Mouse (Mus musculus) erythroblast, embryonic 14.5 days (primary cell): ENCODE measurements around the gene Olfr960. TPM values are rescaled to one million over a fixed set of nuclear protein-coding genes. Genes with fewer than 3 reads are reported as not detected.

Source experiments
- H3K27me3 ChIP-seq: 2 replicates; pipeline ENCODE4 v1.6.1; 2012; ENCODE audit warnings: inconsistent platforms; ENCODE audit not compliant: control insufficient read depth
- H3K36me3 ChIP-seq: 2 replicates; pipeline ENCODE4 v1.6.1; 2012; ENCODE audit warnings: mild to moderate bottlenecking, inconsistent platforms; ENCODE audit not compliant: control insufficient read depth
- H3K4me1 ChIP-seq: 2 replicates; pipeline ENCODE4 v1.6.1; 2012; ENCODE audit warnings: inconsistent platforms; ENCODE audit not compliant: control insufficient read depth
- H3K4me3 ChIP-seq: replicated peaks from 2 replicates; pipeline ENCODE3; 2012; ENCODE audit warnings: moderate library complexity, mild to moderate bottlenecking, inconsistent platforms
- H3K9me3 ChIP-seq: 2 replicates; pipeline ENCODE4 v1.6.1; 2012; ENCODE audit warnings: low read length, inconsistent platforms, mixed read lengths; ENCODE audit not compliant: control insufficient read depth
- GATA1 ChIP-seq: IDR thresholded peaks from 2 replicates; pipeline ENCODE4 v1.6.1; 2012; ENCODE audit warnings: low read length, inconsistent platforms, mixed read lengths
- TAL1 ChIP-seq: IDR thresholded peaks from 3 replicates; pipeline ENCODE4 v1.6.1; 2012; ENCODE audit warnings: low read length, inconsistent platforms, mixed read lengths
- polyA plus RNA-seq: library from polyadenylated mRNA; stranded (reverse); fragments of >175 nt; gene quantifications from 2 replicates; pipeline ENCODE4 v1.2.3, GENCODE M21; 2012

The Olfr960 gene
- polyA plus RNA-seq, 1 experiment, result not detected

DNA sequence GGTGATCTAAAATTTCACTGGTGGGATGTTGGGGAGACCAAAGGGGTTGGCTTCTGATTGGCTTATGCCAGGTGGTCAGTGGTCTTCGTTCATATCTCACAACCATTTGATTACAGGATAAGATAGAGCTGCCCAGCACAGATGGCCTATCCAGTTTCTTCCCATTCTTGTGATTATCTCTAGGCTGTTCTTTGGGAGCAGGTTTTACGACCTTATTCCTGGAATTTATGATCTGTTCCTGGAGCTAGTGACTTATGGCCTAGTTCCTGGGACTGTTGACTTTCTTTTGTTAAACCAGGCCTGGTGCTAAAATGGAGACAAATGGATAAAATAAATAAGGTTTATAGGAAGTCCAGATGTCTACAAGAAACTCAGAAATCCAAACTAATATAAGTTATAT, 3.5 kb downstream of the Olfr960 start:
- Histone ChIP-seq H3K4me3 (no peak overlapping the region), H3K4me1 (no peaks in the 10 kb centered on the region), H3K9me3 (no peaks in the 10 kb centered on the region), H3K27me3 (no peaks in the 10 kb centered on the region), H3K36me3 (no peaks in the 10 kb centered on the region)
- TF ChIP-seq GATA1 (no peak), TAL1 (no peak)

DNA sequence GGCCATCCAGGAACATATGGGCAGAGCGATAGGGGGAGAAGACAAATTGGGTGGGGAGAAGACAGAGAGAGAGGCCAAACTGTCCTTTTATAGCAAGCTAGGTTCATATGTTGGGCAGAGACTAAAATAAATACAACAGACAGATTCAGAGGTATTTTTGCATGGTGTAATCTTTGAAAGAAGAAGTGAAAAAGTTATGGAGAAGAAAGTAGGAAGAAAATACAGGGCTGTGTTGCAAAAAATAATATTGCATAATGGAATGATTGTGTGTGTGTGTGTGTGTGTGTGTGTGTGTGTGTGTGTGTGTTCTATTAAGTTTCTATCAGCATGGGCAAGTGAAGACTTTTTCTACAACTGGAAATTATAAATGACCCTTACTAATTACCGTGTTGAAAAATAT, 7.9 kb downstream of the Olfr960 start:
- no peak for TF ChIP-seq GATA1
- no peak for TF ChIP-seq TAL1
- no peaks in the 10 kb centered on the region for H3K4me1 ChIP-seq
- H3K4me3 ChIP-seq, result no peak overlapping the region
- H3K9me3 ChIP-seq, result no peaks in the 10 kb centered on the region
- no peaks in the 10 kb centered on the region for H3K27me3 ChIP-seq
- no peaks in the 10 kb centered on the region for H3K36me3 ChIP-seq

DNA sequence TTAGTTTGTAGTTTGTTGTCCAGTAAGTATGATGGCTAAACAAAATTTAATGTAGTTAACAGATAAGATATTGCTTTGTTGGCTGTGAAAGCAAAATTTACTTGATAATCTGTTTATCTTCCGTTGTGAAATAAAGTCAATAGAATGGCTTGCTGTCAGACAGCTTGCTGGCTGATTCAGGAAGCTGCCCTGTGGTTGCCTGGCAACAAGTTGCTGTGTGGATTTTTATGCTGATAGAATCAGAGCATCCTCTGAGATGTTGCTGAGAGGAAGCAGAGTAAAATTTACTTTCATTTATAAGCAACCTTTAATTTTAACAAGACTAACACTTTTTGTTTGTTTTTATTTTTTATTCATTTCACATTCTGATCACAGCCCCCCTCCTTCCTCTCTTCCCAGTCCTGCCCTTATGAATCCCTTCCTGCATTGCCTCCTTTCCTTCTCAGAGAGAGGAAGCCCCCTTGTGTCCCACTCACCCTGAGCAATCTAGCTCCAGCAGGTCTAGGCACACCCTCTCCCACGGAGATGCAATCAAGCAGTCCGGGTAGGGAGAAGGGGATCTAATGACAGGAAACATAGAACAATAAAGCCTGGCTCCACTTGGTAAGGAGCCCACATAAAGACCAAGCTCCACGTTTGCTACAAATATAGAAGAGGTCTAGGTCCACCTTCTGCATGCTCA, 12.9 kb downstream of the Olfr960 start:
- H3K4me1 ChIP-seq, result no peaks in the 10 kb centered on the region
- no peaks in the 10 kb centered on the region for H3K9me3 ChIP-seq
- no peak for TF ChIP-seq GATA1
- TF ChIP-seq TAL1, result no peak
- no peaks in the 10 kb centered on the region for H3K36me3 ChIP-seq
- no peaks in the 10 kb centered on the region for H3K27me3 ChIP-seq
- no peak overlapping the region for H3K4me3 ChIP-seq

DNA sequence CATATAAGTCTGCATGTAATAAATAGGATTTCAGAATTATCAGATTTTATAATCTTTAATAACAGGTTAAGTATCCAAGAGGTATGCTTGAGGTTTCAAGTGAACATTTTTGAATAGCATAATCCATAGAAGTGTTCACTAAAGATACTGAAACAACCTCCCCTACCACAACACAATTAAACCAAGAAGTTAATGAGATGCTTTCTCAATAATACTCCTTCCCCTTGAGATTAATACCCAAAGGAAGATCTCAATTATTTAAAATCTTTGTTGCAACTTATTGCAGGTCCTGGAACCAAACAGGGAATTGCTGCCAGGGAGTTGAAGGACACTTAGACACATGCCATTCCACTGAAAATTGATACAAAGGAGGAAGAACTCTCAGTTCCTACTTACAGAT, 23.6 kb downstream of the Olfr960 start, which contains the start of gene Olfr961:
Gene Olfr961 (plus strand): TSS at position 301 of the 400 bp plus-strand sequence.
- Histone ChIP-seq H3K4me3 (no peak within 1 kb of the TSS), H3K4me1 (no peaks in the 10 kb centered on the region), H3K9me3 (no peaks in the 10 kb centered on the region), H3K36me3 (no peaks in the 10 kb centered on the region), H3K27me3 (no peaks in the 10 kb centered on the region)
- TF ChIP-seq TAL1 (no peak), GATA1 (no peak)

DNA sequence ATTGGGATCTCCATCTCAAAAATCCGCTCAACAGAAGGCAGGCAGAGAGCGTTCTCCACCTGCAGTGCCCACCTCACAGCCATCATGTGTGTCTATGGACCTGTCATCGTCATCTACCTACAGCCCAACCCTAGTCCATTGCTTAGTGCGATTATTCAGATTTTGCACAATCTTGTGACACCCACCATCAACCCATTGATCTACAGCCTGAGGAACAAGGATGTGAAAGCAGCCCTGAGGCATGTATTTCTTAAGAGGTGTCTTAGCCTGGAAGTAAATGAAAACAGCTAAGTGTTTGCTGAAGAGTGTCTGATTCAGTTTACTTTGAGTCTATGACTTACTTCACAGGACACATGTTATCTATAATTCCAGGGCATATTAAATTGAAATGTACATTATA, 26.2 kb downstream of the Olfr960 start:
- TF ChIP-seq TAL1 (no peak), GATA1 (no peak)

DNA sequence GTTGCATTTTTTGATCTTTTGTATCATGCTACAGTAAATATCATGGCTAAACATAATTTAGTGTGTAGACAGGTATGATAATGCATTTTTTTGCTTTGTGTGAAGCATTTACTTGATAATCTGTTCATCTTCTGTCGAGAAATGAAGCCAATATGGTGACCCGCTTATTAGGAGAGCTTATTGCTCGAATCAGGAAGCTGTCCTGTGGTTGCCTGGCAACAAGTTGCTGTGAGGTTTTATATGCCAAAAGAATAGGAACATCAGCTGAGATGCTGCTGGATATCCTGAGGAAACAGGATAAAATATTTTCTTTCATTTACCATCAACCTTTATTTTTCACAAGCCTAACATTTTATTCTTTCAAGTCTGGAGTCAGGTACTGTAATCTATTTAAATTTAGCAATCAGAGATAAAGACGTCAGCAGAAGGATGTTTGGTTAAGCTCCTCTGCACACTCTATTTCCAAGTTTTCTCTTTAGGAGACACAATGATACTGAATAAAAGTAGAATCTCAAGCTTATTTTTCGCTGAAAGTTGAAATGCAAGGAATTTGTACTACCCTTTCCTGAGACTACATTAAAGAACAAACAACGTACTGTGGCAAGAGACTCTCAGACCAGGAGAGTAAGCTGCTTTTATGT, 33.7 kb downstream of the Olfr960 start:
- no peak for TF ChIP-seq TAL1
- no peak overlapping the region for H3K4me3 ChIP-seq
- no peaks in the 10 kb centered on the region for H3K36me3 ChIP-seq
- H3K27me3 ChIP-seq, result no peaks in the 10 kb centered on the region
- H3K9me3 ChIP-seq, result no peaks in the 10 kb centered on the region
- H3K4me1 ChIP-seq, result no peaks in the 10 kb centered on the region

More for the DNA sequence above, 26.2 kb downstream of the Olfr960 start:
- Histone ChIP-seq H3K27me3 (no peaks in the 10 kb centered on the region), H3K36me3 (no peaks in the 10 kb centered on the region), H3K4me1 (no peaks in the 10 kb centered on the region), H3K4me3 (no peak overlapping the region), H3K9me3 (no peaks in the 10 kb centered on the region)

DNA sequence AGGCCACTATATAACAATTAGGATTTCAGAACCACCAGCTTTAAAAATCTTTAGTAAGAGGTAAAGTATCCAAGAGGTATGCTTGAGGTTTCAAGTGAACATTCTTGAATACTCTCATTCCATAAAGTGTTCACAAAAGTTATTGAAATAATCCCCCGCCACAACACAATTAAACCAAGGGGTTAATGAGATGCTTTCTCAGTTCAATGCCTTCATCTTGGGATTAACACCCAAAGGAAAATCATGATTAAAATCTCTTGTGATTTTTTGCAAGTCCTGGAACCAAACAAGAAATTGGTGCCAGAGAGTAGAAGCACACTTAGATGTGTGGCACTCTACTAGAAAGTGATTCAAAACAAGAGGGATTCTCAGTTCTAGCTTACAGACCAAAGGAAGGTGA, 45.7 kb downstream of the Olfr960 start, which contains the start of gene Olfr963:
Gene Olfr963 (plus strand): TSS at position 301 of the 400 bp plus-strand sequence.
- H3K27me3 ChIP-seq, result no peaks in the 10 kb centered on the region
- no peak within 1 kb of the TSS for H3K4me3 ChIP-seq
- TF ChIP-seq TAL1 (no peak), GATA1 (no peak)
- H3K4me1 ChIP-seq, result no peaks in the 10 kb centered on the region
- peaks cover 4% of the 10 kb centered on the region; the same call in 1 of the 2 replicates for H3K9me3 ChIP-seq
- no peaks in the 10 kb centered on the region for H3K36me3 ChIP-seq

DNA sequence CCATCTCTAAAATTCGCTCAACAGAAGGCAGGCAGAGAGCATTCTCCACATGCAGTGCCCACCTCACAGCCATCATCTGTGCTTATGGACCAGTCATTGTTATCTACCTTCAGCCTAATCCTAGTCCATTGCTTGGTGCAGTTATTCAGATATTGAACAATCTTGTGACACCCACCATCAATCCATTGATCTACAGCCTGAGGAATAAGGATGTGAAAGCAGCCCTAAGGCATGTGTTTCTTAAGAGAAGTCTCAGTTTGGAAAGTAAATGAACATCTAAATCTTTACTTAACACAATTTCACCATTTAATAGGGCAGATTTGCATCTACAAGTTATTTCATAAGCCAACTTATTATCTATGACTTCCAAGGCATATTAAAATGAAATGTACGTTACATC, 48.5 kb downstream of the Olfr960 start:
- 0 out of 2 replicates have a peak, but pooled peaks cover under 1% of the 10 kb centered on the region for H3K9me3 ChIP-seq
- TF ChIP-seq GATA1 (no peak), TAL1 (no peak)
- H3K4me3 ChIP-seq, result no peak overlapping the region
- no peaks in the 10 kb centered on the region for H3K36me3 ChIP-seq
- H3K27me3 ChIP-seq, result no peaks in the 10 kb centered on the region
- no peaks in the 10 kb centered on the region for H3K4me1 ChIP-seq

Other genes with a start within 250 kb of the Olfr960 start
- not detected in 2 replicates for gene Olfr951, start 234.0 kb upstream of the Olfr960 start, polyA plus RNA-seq
- gene Olfr952, start 194.2 kb upstream of the Olfr960 start, polyA plus RNA-seq, result not detected in 2 replicates
- gene Olfr954, start 164.7 kb upstream of the Olfr960 start, polyA plus RNA-seq, result not detected in 2 replicates
- not detected in 2 replicates for gene Olfr955, start 149.4 kb upstream of the Olfr960 start, polyA plus RNA-seq
- gene Olfr44, start 127.4 kb upstream of the Olfr960 start, polyA plus RNA-seq, result not detected in 2 replicates
- not detected in 2 replicates for gene Olfr957, start 105.6 kb upstream of the Olfr960 start, polyA plus RNA-seq
- gene Olfr958, start 67.3 kb upstream of the Olfr960 start, polyA plus RNA-seq, result 0.01 TPM in 1 of 2 replicates, not detected in the other
- not detected in 2 replicates for gene Olfr959, start 45.8 kb upstream of the Olfr960 start, polyA plus RNA-seq
- not detected in 2 replicates for gene AW551984, start 17.0 kb upstream of the Olfr960 start, polyA plus RNA-seq
- gene Olfr148, start 10.7 kb upstream of the Olfr960 start, polyA plus RNA-seq, result not detected in 2 replicates
- gene Olfr961, start 23.7 kb downstream of the Olfr960 start, polyA plus RNA-seq, result not detected in 2 replicates
- gene Olfr963, start 45.8 kb downstream of the Olfr960 start, polyA plus RNA-seq, result not detected in 2 replicates
- gene Olfr149, start 85.7 kb downstream of the Olfr960 start, polyA plus RNA-seq, result not detected in 2 replicates
- not detected in 2 replicates for gene Olfr965, start 90.0 kb downstream of the Olfr960 start, polyA plus RNA-seq
- not detected in 2 replicates for gene Olfr150, start 109.6 kb downstream of the Olfr960 start, polyA plus RNA-seq
- gene Olfr967, start 124.9 kb downstream of the Olfr960 start, polyA plus RNA-seq, result not detected in 2 replicates
- gene Olfr968, start 161.9 kb downstream of the Olfr960 start, polyA plus RNA-seq, result not detected in 2 replicates
- gene Olfr969, start 169.6 kb downstream of the Olfr960 start, polyA plus RNA-seq, result not detected in 2 replicates
- not detected in 2 replicates for gene Olfr970, start 187.5 kb downstream of the Olfr960 start, polyA plus RNA-seq
- not detected in 2 replicates for gene Olfr971, start 215.5 kb downstream of the Olfr960 start, polyA plus RNA-seq
- gene Olfr972, start 245.0 kb downstream of the Olfr960 start, polyA plus RNA-seq, result not detected in 2 replicates